Mouse (Mus musculus): ENCODE data around the gene Krtap5-1.
"Not testable (repeated sequence)": the region's sequence is repeated elsewhere in the genome, so short reads cannot be mapped to it uniquely, and the experiment has no call there.

The Krtap5-1 gene

GRCm38 (mm10) chr7:142296108-142296507, 810 bp downstream of the Krtap5-1 start:
- DNase-seq (ENCODE audit: low spot score in 2 of 2), result not testable (repeated sequence)

GRCm38 (mm10) chr7:142295418-142295817, 1.5 kb downstream of the Krtap5-1 start:
- DNase-seq (ENCODE audit: low spot score in 2 of 2), result no peak

GRCm38 (mm10) chr7:142293851-142294250, 3.1 kb downstream of the Krtap5-1 start:
- not testable (repeated sequence) for DNase-seq (ENCODE audit: low spot score in 2 of 2)

GRCm38 (mm10) chr7:142285910-142286612, 10.9 kb downstream of the Krtap5-1 start:
- not testable (repeated sequence) for DNase-seq (ENCODE audit: low spot score in 2 of 2)

- DNase-seq (ENCODE audit: low spot score in 2 of 2), result peak in 1 of 2 experiments; percentile 4
Measured at GRCm38 (mm10) chr7:142285130-142285835, 11.6 kb downstream of the Krtap5-1 start.

GRCm38 (mm10) chr7:142284615-142285080, 12.3 kb downstream of the Krtap5-1 start:
- peak; percentile 83 for DNase-seq (ENCODE audit: low spot score in 2 of 2)

GRCm38 (mm10) chr7:142284023-142284591, 12.8 kb downstream of the Krtap5-1 start:
- peak in 1 of 2 experiments; percentile 13 for DNase-seq (ENCODE audit: low spot score in 2 of 2)

- not testable (repeated sequence) for DNase-seq (ENCODE audit: low spot score in 2 of 2)
Measured at GRCm38 (mm10) chr7:142282847-142283246, 14.1 kb downstream of the Krtap5-1 start.

GRCm38 (mm10) chr7:142279291-142279690, 17.6 kb downstream of the Krtap5-1 start:
- not testable (repeated sequence) for DNase-seq (ENCODE audit: low spot score in 2 of 2)

GRCm38 (mm10) chr7:142278183-142278582, 18.7 kb downstream of the Krtap5-1 start:
- peak; percentile 33 to 47 for DNase-seq (ENCODE audit: low spot score in 2 of 2)

- DNase-seq (ENCODE audit: low spot score in 2 of 2), result not testable (repeated sequence)
Measured at GRCm38 (mm10) chr7:142274263-142274662, 22.7 kb downstream of the Krtap5-1 start, which contains the start of gene Gm4559. Gene Gm4559 (minus strand): TSS chr7:142274363.

GRCm38 (mm10) chr7:142258254-142258653, 38.7 kb downstream of the Krtap5-1 start, which contains the start of gene Gm2431:
Gene Gm2431 (minus strand): TSS chr7:142258354.
- DNase-seq (ENCODE audit: low spot score in 2 of 2), result not testable (repeated sequence)

GRCm38 (mm10) chr7:142255517-142255916, 41.4 kb downstream of the Krtap5-1 start:
- DNase-seq (ENCODE audit: low spot score in 2 of 2), result peak in 1 of 2 experiments; percentile 34

GRCm38 (mm10) chr7:142249824-142250223, 47.1 kb downstream of the Krtap5-1 start:
- DNase-seq (ENCODE audit: low spot score in 2 of 2), result peak; percentile 3 to 34

Data from frontal cortex, postnatal 25 days (tissue).